Mouse (Mus musculus): ENCODE data around the gene Pde3a.

- no peak for TF ChIP-seq CTCF (IDR thresholded peaks at IDR 0.05; ENCODE audit: low read depth)
- no peak for TF ChIP-seq EP300 (IDR thresholded peaks at IDR 0.05; ENCODE audit: low read depth)
Observed at GRCm38 (mm10) chr6:141254956-141255355, 5.9 kb downstream of the Pde3a start.

Measured in liver, embryonic 14.5 days (tissue).